Mouse (Mus musculus) naive thymus-derived CD4-positive, alpha-beta T cell, adult 5 months (primary cell): Measurements from ENCODE around the gene Plk2. TPM values are rescaled to one million over a fixed set of nuclear protein-coding genes. Genes with fewer than 3 reads are reported as not detected.

Experiments
- polyA plus RNA-seq: library from polyadenylated mRNA; unstranded; fragments of 100-300 nt; shearing (Covaris generic); gene quantifications from one replicate; pipeline ENCODE4 v1.2.1, GENCODE M21; 2017

Gene Plk2
- 10.8 TPM for polyA plus RNA-seq

DNA sequence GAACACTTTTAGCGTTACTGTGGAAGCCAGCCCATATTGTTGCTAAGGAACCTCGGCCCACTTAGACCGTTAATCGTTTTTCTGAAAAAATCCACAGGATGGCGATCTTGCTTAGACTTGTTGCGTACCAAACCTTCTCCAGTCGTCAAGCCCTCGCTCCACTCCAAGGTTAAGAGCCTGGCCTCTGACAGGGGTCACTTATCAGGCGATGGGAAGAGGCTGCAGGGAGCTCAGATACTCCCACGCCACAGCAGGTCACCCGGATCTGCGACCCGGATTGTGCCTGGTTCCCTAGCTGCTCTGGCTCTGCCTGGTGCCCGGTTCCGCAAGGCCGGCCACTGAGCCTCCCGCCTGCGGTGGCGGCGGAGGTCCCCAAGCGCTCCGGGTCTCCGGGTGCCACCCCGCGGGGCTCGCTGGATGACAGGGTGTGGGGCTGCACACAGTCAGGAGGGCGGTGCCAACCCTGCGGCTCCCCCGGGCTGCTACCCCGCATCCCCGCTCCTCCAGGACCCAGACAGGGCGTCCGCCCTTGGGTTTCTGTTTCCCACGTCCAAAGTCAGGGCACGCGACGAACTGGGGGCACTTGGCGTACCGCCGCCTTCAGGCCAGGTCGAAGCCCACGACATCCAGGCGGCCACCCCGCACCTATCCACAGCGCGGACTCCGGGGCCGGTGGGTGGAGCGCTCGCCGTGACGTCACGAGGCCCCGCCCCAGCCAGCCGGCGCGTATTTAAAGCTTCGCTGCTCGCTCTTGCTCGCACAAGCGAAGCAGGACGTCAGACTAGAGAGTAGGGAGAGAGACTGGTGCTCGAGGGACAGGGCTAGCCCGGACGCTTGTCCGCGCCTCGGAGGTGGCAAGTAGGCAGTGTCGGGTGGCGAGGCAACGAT, at the start of gene Plk2:
Plk2 (plus strand) TSS at position 756 of the 888 bp plus-strand sequence.

DNA sequence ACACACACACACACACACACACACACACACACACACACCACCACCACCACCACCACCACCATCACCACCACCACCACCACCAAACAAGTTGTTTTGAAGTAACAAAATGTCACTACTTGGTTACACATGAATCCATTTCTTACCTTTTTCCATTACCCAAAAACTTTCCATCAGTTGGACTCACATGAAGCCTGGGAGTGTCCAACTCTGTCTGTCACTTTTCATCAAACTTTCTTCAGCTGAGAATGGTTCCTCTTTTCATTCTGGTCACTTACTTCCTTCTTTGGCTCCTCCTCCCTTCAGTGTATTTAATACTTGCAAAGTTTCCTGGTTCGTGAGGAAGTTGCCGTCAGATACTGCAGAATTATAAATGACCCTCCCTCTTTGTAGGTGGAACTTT, 37.9 kb upstream of the Plk2 start, which contains the start of gene Gapt:
Gapt (minus strand) TSS at position 259 of the 400 bp plus-strand sequence.

Other genes starting within 250 kb of the Plk2 start
- 0.72 TPM for gene Rab3c, start 114.0 kb upstream of the Plk2 start, polyA plus RNA-seq
- gene Gapt, start 37.8 kb upstream of the Plk2 start, polyA plus RNA-seq = not detected